Mouse (Mus musculus): ENCODE results near the gene Nrd1. TPM values are rescaled to one million over a fixed set of nuclear protein-coding genes. Genes with fewer than 3 reads are reported as not detected.

Nrd1 gene
- total RNA-seq, 2 experiments from 2014 or later, result 99.5 to 136 TPM

- no peak for DNase-seq (ENCODE audit: extremely low spot score in 1 of 2, low spot score in 1 of 2)
Observed at GRCm38 (mm10) chr4:109025061-109025460, 24.6 kb downstream of the Nrd1 start.

GRCm38 (mm10) chr4:109026543-109026942 is 26.1 kb downstream of the Nrd1 start:
- no peak for DNase-seq (ENCODE audit: extremely low spot score in 1 of 2, low spot score in 1 of 2)

- DNase-seq (ENCODE audit: extremely low spot score in 1 of 2, low spot score in 1 of 2), result no peak
Observed at GRCm38 (mm10) chr4:109029857-109030256, 29.4 kb downstream of the Nrd1 start.

DNA sequence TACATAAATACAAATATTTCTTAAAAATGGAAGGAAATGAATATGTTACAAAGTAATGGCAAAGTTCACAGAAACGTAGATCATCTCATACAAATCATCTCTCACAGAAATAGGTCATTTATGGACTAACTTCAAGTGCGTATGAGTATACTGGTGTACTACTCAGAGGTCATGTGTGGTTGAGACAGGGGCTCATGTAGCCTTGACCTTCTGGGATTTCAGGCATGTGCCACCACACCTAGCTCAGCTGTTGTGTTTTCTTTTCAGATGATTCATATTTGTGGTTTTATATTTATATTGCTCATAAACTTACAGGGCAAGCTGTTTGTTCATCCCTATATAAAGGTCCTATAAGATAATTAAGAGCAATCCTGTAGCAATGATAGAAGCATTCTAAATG is 29.8 kb downstream of the Nrd1 start:
- DNase-seq (ENCODE audit: extremely low spot score in 1 of 2, low spot score in 1 of 2), result no peak

GRCm38 (mm10) chr4:109036327-109036726 is 35.9 kb downstream of the Nrd1 start:
- DNase-seq (ENCODE audit: extremely low spot score in 1 of 2, low spot score in 1 of 2), result peak in 1 of 2 experiments; percentile 60

- no peak for DNase-seq (ENCODE audit: extremely low spot score in 1 of 2, low spot score in 1 of 2)
Observed at GRCm38 (mm10) chr4:109042739-109043138, 42.3 kb downstream of the Nrd1 start.

GRCm38 (mm10) chr4:109043294-109043693 is 42.8 kb downstream of the Nrd1 start:
- DNase-seq (ENCODE audit: extremely low spot score in 1 of 2, low spot score in 1 of 2), result no peak

DNA sequence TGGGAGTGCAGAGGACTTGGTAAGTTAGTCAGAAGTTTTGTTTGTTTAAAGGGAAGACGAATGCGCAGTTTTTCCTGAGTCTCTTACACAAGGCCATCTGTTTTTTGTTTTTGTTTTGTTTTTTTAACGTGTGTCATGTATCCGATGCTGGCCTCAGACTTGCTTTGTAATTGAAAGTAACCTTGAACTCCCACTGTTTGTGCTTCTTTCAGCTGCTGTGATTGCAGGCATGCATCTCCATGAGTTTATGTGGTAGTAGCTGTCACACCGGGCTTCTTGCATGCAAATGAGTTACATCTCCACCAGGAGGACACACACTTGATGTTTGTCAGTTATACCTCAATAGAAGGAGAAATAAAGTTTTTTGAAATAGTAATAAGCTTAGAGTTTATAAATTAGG is 43.3 kb downstream of the Nrd1 start:
- DNase-seq (ENCODE audit: extremely low spot score in 1 of 2, low spot score in 1 of 2), result no peak

DNA sequence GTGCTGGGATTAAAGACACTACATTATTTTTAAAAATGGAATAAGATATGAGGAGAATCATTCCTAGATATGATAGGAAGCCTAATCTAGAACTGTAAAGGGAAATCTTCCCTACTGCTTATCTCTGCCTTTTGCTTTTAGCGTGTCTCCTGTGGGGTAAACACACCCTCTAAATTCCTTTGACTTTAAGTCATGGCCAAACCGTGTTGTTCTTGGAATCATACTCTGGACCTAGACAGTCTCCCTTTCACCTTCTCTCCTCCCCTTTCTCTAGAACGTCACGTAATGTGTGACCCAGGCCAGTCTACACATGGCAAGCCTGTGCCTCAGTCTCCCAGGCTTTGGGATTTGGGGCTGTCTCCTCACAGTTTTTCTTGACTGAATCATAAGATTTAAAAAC is 47.8 kb downstream of the Nrd1 start:
- no peak for DNase-seq (ENCODE audit: extremely low spot score in 1 of 2, low spot score in 1 of 2)

GRCm38 (mm10) chr4:109052282-109052681 is 51.8 kb downstream of the Nrd1 start:
- DNase-seq (ENCODE audit: extremely low spot score in 1 of 2, low spot score in 1 of 2), result no peak

DNA sequence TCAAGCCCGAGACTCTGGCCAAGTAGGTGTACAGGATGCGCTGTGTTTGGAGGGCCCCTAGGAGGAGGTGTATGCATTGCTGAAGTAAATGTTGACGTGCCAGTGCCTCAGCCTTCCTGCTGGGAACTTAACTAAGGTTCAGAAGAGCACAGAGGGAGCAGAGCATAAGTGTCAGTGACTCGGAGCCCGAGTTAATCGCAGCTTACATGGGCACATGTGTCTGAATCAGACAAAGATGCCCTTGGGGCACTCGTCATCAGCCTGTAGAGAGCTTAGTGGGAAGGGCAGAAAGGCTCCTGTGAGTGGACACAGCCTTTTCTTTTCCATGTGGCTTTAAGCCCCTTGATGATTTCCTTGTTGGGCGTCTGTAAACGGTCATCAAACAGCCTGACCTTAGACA is 53.5 kb downstream of the Nrd1 start:
- DNase-seq (ENCODE audit: extremely low spot score in 1 of 2, low spot score in 1 of 2), result no peak

DNA sequence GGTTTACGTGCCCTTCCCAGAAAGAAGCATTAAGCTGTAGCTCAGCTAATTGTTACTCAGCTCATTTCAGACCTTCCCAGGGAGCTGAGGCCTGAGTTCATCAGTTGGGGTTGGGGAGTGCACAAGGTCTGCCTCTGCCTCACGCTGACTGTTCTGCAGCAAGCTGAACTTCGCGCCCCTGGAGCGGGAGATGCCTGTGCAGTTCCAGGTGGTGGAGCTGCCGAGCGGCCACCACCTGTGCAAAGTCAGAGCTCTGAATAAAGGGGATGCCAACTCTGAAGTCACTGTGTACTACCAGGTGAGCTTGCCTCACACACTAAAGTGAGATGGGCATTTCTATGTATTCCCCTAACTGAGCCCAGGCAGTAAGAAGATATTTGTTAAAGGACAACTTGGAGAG is 55.9 kb downstream of the Nrd1 start:
- DNase-seq (ENCODE audit: extremely low spot score in 1 of 2, low spot score in 1 of 2), result no peak

GRCm38 (mm10) chr4:109057640-109058039 is 57.2 kb downstream of the Nrd1 start:
- no peak for DNase-seq (ENCODE audit: extremely low spot score in 1 of 2, low spot score in 1 of 2)

GRCm38 (mm10) chr4:109059255-109059821 is 58.9 kb downstream of the Nrd1 start:
- DNase-seq (ENCODE audit: extremely low spot score in 1 of 2, low spot score in 1 of 2), result no peak

GRCm38 (mm10) chr4:109064941-109065340 is 64.5 kb downstream of the Nrd1 start:
- DNase-seq (ENCODE audit: extremely low spot score in 1 of 2, low spot score in 1 of 2), result no peak

DNA sequence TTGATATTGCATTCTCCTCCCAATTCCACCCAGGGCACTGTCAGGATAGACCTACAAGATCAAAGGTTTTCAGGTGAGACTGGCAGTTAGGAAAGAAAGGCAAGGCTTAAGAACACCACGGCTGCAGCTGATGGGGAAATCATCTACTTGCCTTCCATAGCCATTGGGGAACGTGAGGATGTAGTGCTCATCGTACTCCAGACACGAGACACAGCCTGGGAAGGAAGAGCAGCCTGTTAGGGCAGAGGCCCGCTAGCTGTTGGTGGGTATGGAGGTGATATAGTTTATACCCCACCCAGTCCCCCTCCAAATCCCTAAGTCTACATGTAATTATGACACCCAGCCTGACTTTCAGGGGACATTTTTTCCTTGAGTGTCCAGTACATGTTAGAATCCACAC is 65.3 kb downstream of the Nrd1 start:
- no peak for DNase-seq (ENCODE audit: extremely low spot score in 1 of 2, low spot score in 1 of 2)

DNA sequence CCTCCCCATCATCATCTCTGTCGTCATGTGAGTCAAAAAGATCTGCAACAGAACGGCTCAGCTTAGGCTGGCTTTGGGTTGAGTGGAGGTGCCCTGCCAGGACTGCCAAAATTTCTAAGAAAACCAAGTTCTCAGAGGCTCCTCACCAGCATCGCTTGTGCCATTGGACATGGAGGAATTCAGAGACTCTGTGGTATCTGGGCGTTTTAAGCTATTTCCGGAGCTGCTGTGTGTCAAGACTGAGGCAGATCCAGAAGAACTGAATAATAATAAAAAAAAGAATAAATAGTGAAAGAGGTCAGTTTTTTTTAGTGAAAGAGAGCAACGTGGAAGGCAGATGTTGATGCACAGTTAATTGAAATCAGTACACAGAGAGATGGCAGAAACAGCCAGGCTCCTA is 72.4 kb downstream of the Nrd1 start:
- DNase-seq (ENCODE audit: extremely low spot score in 1 of 2, low spot score in 1 of 2), result no peak

DNA sequence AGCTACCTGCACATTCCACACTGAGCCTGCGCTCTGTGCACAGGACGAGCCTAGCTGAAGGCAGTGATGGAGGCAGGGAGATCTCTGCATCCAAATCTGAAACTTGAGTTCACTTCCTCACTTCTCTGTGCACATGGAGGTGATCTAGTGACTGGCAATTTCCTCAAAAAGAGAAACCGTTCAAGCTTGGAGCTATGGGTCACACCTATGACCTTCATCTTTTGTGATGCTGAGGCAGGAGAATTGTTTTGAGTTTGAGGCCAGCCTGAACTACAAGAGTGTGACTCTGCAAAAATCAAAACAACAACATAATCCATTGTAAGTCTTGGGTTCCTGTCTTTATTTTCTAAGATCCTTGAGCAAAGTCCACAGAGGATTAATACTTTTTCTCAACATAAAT is 72.8 kb downstream of the Nrd1 start:
- no peak for DNase-seq (ENCODE audit: extremely low spot score in 1 of 2, low spot score in 1 of 2)

- no peak for DNase-seq (ENCODE audit: extremely low spot score in 1 of 2, low spot score in 1 of 2)
Observed at GRCm38 (mm10) chr4:109078941-109079340, 78.5 kb downstream of the Nrd1 start.

GRCm38 (mm10) chr4:109079676-109080075 is 79.2 kb downstream of the Nrd1 start:
- no peak for DNase-seq (ENCODE audit: extremely low spot score in 1 of 2, low spot score in 1 of 2)

GRCm38 (mm10) chr4:109080118-109080517 is 79.7 kb downstream of the Nrd1 start:
- DNase-seq (ENCODE audit: extremely low spot score in 1 of 2, low spot score in 1 of 2), result no peak

DNA sequence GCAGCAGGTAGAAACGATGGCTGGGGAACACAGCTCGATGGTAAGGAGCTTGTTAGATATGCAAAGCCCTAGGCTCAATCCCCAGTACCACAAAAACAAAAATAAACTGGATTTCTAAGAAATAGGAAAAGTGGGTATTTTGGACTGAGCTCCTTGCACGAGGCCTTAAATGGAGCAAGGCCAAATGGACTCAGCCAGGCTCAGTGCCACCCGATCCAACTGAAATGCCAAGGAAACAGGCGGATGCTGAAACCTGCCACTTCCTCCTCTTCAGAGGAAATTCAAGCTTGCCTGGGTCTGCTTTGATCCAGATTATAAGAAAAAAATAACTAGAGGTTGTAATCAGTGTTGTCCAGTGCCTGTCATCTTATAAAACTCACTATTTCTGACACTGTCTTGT is 88.7 kb downstream of the Nrd1 start:
- DNase-seq (ENCODE audit: extremely low spot score in 1 of 2, low spot score in 1 of 2), result no peak

- no peak for DNase-seq (ENCODE audit: extremely low spot score in 1 of 2, low spot score in 1 of 2)
Observed at GRCm38 (mm10) chr4:109089999-109090398, 89.5 kb downstream of the Nrd1 start.
